Mouse (Mus musculus) embryo, embryonic 11.5 days (tissue): ENCODE results near the gene Hsf2bp.

ENCODE experiments used
- DNase-seq: peaks from one replicate; pipeline ENCODE4 v3.0.0-alpha.2; 2012; ENCODE audit warnings: low read depth, low spot score

The Hsf2bp gene

DNA sequence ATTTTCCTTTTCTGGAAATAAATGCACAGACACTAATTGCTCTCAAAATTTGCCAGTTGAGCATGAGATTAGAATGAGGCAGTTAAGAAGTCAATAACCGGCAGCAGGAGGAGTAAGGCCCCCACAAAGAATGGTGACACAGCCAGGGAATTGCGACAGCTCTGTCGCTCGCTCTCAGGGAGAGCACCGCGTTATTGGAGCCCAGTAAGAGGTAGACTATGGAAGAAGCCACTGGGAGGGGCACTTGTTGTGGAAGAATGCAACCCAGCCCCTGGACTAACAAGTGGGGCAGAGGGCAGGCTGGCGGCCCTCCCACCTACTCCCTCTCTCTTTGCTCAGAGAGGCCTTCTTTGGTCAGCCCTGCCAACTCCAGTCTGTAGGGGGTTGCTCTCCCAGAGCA, 4.5 kb downstream of the Hsf2bp start:
- DNase-seq: no peak

DNA sequence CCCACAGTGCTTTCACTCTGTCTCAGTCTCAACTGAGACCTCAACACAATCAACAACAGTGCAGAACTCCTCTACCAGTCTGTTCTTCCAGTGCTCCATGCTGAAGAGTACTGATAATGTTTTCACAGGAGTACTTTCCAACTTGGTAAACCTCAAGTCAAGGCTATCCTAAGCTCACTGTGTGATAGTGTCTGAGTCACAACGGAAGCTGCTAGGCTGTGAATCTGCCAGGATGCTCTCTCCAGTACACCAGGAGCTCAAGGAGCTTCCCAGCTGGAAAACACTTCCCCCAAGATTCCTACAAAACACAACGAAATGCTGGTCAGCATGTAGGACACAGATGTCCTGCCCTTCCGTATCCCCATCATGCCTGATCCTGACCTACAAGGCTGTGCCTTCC, 7.8 kb downstream of the Hsf2bp start:
- no peak for DNase-seq

DNA sequence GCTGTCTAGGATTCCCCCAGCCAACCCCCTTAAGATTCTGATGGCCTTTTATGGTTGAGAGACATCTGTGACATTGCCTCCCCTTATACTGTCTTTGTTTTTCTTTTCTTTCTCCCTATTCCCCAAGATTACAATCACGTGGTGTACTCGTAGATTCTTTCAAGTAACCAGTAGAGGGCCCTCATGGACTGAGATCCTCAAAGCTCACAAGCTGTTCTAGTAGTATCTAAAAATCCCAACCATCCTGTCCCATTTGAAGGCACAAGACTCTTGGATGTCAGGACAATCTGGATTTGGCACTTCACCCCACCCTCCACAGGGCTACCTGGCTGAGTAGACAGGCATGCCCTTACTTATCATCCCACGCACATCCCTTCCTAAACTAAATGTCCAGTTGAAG, 8.5 kb downstream of the Hsf2bp start:
- no peak for DNase-seq

DNA sequence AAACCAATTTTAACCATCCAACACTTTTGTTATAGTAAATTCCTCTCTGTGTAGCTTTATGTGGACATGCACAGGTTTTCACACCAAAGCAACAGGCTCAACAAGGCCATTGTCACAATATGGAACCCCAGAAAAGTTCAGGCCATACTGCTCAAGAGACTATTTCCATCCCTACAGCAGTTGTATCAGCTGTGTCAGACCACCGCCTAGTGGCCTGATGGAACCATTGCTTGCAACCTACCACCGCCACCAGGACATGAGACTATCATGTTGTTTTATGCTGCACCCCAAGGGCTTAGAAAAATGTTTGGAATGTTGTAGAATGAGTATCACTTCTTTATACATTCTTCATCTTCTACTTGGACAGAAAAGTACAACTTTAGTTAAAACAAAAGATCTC, 10.8 kb downstream of the Hsf2bp start:
- DNase-seq: no peak

DNA sequence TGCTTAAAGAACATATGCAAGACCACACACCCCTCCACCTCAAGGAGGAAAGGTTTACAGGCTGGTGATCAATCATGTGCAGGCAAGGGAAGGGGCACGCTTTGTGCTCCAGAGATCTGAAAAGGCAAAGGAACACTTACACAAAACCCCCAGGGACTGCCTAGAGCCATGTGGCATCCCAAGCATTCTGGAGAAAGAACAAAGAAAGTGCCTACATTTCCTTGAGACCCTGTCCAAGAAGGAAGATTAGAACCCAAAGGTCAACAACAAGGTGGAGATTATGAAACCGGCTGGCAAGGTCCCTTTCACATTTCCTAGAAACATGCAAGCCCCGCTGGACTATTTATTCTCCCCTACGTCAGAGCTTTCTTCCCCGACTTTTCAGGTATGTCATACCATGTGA, 11.5 kb downstream of the Hsf2bp start:
- DNase-seq: no peak

DNA sequence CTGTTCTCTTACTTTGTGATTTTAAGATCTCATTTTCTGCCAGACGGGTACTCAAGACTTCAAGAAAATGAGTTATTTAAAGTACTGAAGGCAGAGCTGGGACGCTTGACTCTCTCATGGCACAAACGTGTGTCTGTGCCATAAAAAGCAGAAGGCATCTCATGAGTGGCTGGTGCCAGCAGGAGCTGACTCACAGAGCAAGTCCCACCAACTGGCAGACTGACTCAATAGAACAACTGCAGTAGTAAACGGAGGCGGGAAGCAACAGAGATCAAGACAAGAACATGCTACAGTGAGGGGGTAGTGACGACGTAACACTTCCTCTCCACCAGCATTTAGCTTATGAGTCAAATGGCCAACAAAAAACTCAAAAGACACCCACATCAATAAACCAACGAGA, 13.1 kb downstream of the Hsf2bp start:
- DNase-seq: no peak

DNA sequence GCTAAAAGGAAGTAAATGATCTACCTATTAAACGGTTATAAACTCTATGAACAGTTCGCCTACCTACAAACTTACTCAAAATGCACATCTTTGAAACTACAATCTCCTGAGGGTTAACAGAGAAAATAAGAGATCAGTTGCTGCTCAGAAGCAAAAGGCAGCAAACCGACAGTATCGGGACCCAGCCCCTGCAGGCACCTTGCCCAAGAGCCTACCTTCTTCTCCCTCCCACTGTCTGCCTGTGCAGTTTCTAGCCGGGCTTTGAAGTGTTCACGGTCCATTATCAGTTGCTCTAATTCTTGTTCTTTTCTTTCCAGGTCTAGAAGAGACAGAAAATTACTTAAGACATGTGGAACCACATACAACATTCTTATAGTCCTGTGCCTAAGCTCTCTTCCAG, 13.6 kb downstream of the Hsf2bp start:
- DNase-seq: no peak

DNA sequence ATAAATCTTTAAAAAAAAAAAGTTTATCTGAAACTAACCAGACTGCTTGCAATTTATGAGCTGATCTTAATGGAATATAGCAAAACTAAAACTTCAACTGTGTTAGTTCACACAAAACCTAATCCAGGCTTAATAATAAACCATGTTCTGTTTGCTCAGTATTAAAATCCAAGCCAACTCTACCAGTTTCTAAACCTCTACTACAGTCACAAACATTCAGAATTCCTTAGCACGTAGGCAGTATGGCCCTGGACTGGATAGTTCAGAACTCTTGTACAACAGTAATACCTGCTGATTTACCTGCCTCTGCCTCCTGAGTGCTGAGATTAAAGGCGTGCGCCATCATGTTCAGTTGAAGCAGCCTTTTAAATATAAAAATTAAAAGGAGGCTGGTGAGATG, 14.2 kb downstream of the Hsf2bp start:
- DNase-seq: no peak

DNA sequence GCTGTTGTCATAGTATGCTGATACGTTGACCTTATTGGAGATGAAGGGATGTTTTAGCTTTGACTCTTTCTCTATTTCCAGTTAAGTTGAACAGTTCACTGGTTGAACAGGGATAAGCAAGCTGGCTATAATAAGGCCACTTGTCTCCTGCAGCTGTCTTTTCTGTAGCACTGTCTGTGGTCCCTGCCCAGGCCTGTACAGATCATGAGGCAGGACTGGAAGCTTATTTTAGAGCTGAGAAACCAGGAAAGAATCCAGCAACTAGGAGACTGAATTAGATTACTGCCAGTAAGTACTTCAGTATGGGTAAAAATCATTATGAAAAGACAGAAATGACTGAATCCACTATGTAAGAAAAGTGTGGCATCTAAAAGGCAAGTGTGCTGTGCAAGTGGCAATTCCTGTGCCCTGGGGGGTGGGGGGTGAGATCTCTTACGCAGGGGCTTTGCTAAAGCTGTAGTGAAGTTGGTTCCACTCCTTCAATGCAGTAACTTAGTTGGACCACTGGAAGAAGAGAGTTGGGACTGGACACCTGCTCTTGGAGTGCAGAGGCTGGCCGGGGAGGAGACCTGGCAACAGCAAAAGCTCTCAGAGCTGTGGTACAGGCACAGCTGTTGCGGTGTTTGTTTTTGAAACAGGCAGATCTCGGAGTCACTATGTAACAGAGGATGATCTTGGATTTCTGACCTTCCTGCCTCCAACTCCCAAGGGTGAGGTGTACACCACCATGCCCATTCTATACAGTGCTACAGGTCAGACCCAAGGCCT, 17.8 kb downstream of the Hsf2bp start:
- no peak for DNase-seq

DNA sequence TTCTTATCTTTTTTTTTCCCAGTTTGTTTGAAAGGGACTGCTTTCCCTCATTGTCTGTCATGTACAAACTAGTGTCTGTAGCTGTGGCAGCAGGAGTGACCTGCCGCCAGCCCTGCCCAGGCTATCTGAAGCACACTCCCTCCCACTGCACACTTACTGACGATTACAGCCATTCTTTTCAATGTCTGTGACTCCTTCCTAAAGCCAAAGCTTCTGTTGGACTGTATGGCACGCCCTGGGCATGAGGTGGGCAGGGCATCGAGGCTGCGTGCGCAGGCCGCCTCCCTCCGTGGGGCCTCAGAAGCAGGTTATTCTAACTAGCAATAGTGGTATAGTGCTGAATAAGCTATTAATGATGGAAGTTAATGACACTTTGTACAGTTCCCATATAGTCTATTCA, 19.7 kb downstream of the Hsf2bp start:
- no peak for DNase-seq

DNA sequence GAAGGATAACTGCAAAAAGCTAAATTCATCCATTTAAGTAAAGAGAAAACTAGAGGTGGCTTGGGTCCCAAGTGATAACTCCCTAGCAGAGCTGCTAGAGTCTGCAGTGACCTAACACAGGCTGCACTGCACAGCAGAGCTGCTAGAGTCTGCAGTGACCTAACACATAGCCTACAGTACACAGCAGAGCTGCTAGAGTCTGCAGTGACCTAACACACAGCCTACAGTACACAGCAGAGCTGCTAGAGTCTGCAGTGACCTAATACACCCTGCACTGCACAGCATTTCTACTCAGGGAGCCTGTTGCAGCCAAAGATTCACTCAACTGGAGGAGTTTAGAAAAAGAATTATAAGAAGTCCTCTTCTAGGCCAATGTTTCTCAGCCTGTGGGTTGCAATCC, 22.5 kb downstream of the Hsf2bp start:
- DNase-seq: no peak

DNA sequence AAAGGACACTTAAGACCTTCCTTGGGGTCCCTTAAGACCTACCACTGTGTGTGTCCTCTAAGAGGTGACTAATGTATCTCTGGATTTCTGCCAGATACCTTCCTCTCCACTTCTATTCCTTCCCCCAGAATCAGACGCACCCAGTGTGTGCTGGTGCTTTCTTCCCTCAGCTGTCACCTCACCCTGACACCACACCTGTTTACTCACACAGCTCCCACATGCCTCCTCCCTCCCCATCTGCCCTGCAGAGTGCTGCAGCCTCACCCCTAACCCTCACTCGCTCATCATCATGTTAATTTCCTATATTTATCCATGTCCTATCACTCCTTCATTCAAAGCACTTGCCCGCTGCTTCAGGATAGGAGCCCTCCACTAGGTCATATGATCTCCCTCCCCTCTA, 23.9 kb downstream of the Hsf2bp start:
- DNase-seq: no peak

DNA sequence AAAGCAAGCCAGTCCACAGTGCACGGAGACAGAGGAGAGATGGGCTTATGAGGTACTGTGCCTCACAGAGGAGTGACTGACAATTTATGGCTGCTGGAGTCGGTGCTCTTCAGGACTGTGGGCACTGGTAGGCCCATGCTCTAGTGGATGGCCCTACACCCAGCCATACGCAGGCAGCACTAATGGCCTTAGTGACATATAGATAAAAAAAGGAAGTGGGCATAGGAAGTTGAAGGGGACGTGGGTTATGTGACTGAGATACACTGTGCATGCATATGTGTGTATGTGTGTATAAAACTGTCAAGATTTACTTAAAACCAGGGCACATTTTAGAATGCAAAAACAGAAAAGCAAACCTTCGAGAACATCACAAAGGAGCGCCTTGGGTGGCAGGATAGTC, 24.5 kb downstream of the Hsf2bp start:
- DNase-seq: no peak

DNA sequence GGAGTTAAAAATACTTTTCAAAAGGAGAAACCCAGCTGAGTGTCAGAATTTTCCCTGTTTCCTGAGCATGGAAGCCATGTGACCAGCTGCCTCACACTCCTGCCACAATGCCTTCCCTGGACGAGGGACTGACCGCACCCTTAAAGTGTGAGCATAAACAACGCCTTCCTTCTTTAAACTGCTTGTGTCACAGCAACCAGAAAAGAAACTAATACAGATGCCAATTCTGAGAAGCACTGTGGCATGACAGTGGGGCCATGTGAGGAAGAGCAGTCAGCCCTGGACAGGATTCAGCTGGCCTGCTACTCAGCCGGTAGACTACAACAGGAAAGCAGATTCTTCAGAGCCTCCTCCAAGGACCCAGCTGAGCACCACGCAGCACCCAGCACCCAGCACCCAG, 29.3 kb downstream of the Hsf2bp start:
- no peak for DNase-seq

DNA sequence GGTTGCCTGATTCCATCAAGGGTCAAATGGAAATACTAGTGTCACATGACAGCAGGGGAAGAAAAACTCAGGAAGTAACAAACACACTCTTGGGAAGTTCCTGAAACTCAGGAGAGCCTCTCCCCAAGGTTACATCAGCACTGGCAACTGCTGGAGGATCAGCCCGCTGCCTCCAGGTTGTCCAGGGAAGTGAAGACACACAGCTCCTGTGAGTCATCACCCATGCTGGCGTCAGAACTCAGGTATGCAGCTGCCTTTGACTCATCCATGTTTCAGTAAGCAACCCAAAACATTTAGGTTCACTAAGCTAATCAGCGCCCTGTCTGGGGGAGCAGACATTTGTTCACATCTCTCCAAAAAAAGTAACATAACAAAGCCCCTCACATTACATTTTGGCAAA, 32.9 kb downstream of the Hsf2bp start:
- DNase-seq: no peak

DNA sequence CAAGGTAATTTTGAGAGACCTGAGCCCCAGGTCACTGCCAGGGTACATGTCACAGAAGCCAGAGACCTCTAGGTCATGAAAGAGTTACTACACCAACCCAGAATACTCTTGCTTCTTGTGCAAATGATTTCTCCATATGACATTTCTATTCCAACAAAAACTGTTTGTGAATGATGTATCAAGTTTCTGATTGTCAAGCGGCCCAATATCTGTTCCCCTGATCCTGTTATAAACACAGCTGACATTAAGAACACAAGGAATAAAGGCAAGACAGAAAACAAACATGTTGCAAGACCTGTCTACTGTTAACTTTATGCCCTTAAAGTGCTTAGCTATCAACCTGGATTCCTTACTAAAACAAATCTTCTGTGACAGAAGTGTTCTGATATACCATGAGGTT, 37.8 kb downstream of the Hsf2bp start:
- DNase-seq: no peak

DNA sequence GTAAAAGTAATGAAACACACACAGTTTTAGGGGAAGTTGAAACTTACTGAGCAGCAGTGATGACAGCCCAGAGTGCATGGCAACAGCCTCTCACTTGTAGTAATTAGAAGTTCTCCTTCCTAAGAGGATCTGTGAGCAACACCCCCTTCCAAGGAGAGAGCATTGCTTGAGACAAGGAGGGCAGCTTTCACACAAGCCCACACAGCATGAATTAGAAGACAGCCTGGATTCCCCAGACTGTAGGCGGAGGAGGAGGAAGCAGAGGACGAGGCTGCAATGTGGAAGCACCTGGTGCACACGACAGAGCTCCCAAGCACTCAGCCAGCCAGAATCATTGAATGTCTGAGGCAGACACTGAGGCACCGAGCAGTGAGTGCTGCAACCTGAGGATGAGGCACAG, 39.8 kb downstream of the Hsf2bp start:
- no peak for DNase-seq

DNA sequence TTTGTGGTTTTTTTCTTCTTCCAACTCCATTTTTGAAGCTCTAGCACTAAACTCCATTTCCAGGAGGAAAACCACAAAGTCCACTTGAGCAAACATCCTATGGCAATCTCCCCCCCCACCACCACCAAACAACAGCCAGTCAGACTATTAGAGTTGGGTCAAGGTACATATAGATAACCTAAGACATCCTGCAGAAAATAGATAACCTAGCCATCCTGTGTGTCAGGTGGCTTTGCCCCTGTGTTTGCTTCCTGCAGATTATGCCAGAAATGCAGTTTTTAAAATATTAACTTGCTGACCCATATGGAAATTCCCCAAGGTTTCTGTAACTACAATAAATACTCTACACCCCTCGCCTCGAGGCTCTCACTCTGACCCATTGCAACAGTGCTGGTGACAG, 40.4 kb downstream of the Hsf2bp start:
- no peak for DNase-seq

DNA sequence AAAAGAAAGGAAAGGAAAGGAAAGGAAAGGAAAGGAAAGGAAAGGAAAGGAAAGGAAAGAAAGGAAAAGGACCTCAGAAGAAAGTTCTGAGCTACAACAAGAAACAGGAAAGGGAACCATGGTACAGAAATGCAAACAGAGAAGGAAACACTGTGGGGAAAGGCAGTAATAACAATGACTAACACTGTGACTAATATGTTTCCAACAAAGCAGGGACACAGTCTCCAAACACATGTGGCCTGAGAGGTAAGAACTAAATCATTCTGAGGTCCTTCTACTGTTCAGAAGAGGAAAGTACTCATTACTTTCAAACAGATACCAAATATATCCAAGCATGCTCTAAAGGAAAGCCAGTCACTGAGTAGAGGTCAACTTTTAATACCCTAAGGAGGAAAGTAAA, 42.0 kb downstream of the Hsf2bp start:
- no peak for DNase-seq

DNA sequence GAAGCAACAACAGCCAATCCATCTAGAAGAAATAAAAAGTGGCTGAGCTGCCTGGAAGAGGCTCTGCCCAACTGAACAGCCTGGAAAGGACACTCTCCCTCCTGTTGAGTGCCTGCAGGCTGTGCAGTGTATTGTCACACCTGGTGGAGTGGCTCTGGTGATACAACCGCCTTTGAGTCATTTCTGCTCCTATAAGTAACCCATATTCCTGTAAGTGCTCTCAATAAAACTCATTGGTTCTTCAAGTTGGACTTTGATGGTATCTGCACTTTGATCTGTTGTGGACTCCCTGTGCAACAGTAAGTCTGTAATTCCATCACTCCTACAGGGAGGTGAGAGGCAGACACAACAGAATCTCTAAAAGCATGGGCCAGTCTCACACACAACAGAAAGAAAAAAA, 42.8 kb downstream of the Hsf2bp start:
- no peak for DNase-seq

DNA sequence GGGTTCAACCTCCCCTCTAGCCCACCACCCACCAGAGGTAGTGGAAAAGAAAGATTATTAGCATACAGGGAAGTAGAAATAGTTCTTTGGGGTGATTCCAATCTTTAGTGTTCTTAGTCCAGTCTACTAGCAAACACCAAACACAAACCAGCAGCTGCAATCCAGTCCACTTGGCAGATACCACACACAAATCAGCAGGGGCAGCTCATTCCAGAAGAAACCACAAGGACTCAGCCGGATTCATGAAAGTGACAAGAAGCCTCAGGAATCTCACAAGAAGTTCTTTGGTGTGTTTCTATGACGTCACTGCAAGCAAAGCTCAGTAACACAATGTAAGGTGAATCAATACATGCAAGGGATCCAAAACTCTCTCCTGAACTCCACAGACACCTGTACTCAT, 44.1 kb downstream of the Hsf2bp start:
- DNase-seq: no peak

DNA sequence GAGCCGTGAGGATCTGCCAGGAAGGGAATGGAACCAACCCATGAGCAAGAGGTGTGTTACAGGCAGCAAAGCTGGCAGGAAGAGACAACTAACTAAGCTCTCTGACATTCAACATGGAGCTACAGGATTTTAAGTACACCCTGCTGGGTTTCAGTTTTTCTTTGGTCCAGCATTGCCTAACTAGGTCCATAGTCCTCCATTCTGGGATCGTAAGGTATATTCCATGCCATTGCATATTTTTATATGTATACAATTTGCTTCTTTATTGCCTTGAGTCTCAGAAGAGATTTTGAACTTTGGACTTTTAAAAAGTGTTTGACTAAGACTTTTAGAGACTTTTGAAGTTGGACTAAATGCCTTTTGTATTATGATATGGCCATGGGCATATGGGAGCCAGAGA, 47.1 kb downstream of the Hsf2bp start:
- DNase-seq: no peak

DNA sequence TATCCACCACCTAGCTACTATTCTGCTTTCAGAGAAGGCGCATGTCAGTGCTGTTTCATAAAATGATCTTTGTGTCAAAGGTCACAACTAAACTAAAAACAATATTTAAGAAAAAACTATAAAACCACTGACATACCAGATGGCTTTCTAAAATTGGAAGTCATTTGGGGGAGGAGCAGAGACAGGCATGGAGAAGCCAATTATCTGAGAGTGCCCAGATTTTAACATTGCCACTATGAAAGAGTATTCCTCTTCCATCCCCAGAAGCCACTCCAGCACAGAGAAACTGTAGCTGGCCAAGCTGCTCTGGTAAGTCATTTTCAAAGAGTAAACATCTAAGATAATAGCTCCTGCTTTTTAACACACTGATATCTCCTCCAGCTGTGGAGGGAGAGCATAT, 49.2 kb downstream of the Hsf2bp start:
- DNase-seq: no peak

DNA sequence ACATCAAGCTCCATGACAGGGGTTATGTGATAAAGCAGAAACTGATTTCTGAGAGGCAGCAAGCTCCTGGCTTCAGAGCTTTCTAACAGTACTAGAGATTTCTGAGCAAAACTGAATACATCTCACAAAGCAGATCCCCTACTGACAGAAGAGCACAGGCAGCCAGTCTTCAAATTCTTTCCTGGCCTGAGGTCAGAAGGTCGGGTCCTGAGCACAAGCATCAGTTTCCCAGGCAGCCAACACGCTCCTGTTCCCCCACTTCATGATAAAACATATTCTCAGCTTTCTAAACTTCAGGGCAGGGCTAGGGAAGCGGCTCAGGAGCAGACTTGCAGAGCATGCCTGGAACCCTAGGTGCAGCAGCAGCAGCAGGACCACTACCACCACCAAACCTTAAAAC, 52.7 kb downstream of the Hsf2bp start:
- DNase-seq: no peak
